Mouse (Mus musculus) myocyte (in vitro differentiated cells): Measurements from ENCODE around the gene 4931428L18Rik. TPM values are rescaled to one million over a fixed set of nuclear protein-coding genes. Genes with fewer than 3 reads are reported as not detected.

Source experiments
- H3K27me3 ChIP-seq: one replicate; pipeline ENCODE4 v1.6.1; 2011; ENCODE audit not compliant: control insufficient read depth, insufficient read depth, insufficient read length
- H3K36me3 ChIP-seq: one replicate; pipeline ENCODE4 v1.6.1; 2011; ENCODE audit not compliant: control insufficient read depth, insufficient read depth
- H3K4me2 ChIP-seq: one replicate; pipeline ENCODE4 v1.6.1; 2011; ENCODE audit warnings: low read depth, control low read depth
- H3K4me3 ChIP-seq: one replicate; pipeline ENCODE4 v1.5.1; 2011; ENCODE audit warnings: mild to moderate bottlenecking, control low read depth, moderate library complexity
- H3K79me2 ChIP-seq: one replicate; pipeline ENCODE4 v1.6.1; 2011; ENCODE audit not compliant: control insufficient read depth, insufficient read depth
- H3ac ChIP-seq: one replicate; pipeline ENCODE4 v1.6.1; 2011; ENCODE audit not compliant: control insufficient read depth, insufficient read length
- CEBPB ChIP-seq: IDR thresholded peaks from 2 replicates; pipeline ENCODE4 v1.6.1; 2011; ENCODE audit warnings: mild to moderate bottlenecking, moderate library complexity; ENCODE audit not compliant: poor library complexity, insufficient read depth, severe bottlenecking
- E2F4 ChIP-seq: IDR thresholded peaks from one replicate; pipeline ENCODE4 v1.6.1; 2011; ENCODE audit warnings: mild to moderate bottlenecking, control low read depth, moderate library complexity; ENCODE audit not compliant: insufficient read depth
- MAX ChIP-seq: IDR thresholded peaks from one replicate; pipeline ENCODE4 v1.6.1; 2011; ENCODE audit warnings: low read depth, mild to moderate bottlenecking, control low read depth
- MYOD1 ChIP-seq, 3 experiments: IDR thresholded peaks; one replicate each; pipeline ENCODE4 v1.6.1; 2011; ENCODE audit warnings: control low read depth in 2 of 3, low read depth in 2 of 3, mild to moderate bottlenecking in 2 of 3, moderate library complexity in 1 of 3; ENCODE audit not compliant: insufficient read length in 2 of 3, control insufficient read depth in 1 of 3
- MYOG ChIP-seq, 3 experiments: IDR thresholded peaks; one replicate each; pipeline ENCODE4 v1.6.1; 2011; ENCODE audit warnings: control low read depth in 2 of 3, low read depth in 2 of 3, mild to moderate bottlenecking in 2 of 3; ENCODE audit not compliant: insufficient read length in 2 of 3, control insufficient read depth in 1 of 3, insufficient read depth in 1 of 3
- POLR2A ChIP-seq: IDR thresholded peaks from one replicate; pipeline ENCODE4 v1.6.1; 2011; ENCODE audit warnings: low read depth, mild to moderate bottlenecking, control low read depth, moderate library complexity; ENCODE audit not compliant: insufficient read length
- POLR2AphosphoS2 ChIP-seq: IDR thresholded peaks from one replicate; pipeline ENCODE4 v1.6.1; 2011; ENCODE audit warnings: low read depth, control low read depth; ENCODE audit not compliant: insufficient read length
- REST ChIP-seq: IDR thresholded peaks from one replicate; pipeline ENCODE4 v1.6.1; 2011; ENCODE audit warnings: mild to moderate bottlenecking, control low read depth, moderate library complexity; ENCODE audit not compliant: insufficient read depth, insufficient read length
- SRF ChIP-seq: IDR thresholded peaks from one replicate; pipeline ENCODE4 v1.6.1; 2011; ENCODE audit warnings: low read depth; ENCODE audit not compliant: control insufficient read depth, insufficient read length
- TCF12 ChIP-seq: IDR thresholded peaks from one replicate; pipeline ENCODE4 v1.6.1; 2011; ENCODE audit warnings: mild to moderate bottlenecking, control low read depth; ENCODE audit not compliant: poor library complexity, insufficient read depth, severe bottlenecking
- TCF3 ChIP-seq: IDR thresholded peaks from one replicate; pipeline ENCODE4 v1.6.1; 2011; ENCODE audit warnings: low read depth, control low read depth; ENCODE audit not compliant: insufficient read length
- USF1 ChIP-seq: IDR thresholded peaks from one replicate; pipeline ENCODE4 v1.6.1; 2011; ENCODE audit warnings: low read depth, mild to moderate bottlenecking, control low read depth, moderate library complexity
- polyA plus RNA-seq: library from polyadenylated mRNA; unstranded; fragments of >200 nt; fragmentation: generic; extraction: Trizol; gene quantifications from one replicate; pipeline ENCODE4 v1.2.1, GENCODE M21; 2012; ENCODE audit warnings: missing spikeins

4931428L18Rik gene
- polyA plus RNA-seq, 1 experiment: 0.16 TPM

- Histone ChIP-seq H3K4me3 (no peak overlapping the region), H3K36me3 (no peaks in the 10 kb centered on the region), H3K4me2 (no peak overlapping the region), H3ac (no peak overlapping the region), H3K79me2 (no peaks in the 10 kb centered on the region), H3K27me3 (no peaks in the 10 kb centered on the region)
- TF ChIP-seq REST (no peak), MAX (no peak), E2F4 (no peak), MYOD1 (IDR thresholded peaks at IDR 0.05; ENCODE audit: control insufficient read depth in 1 of 3, insufficient read length in 2 of 3, low read depth in 2 of 3) (no peak), POLR2AphosphoS2 (no peak), TCF12 (no peak), USF1 (no peak), SRF (no peak), CEBPB (no peak), MYOG (IDR thresholded peaks at IDR 0.05; ENCODE audit: control insufficient read depth in 1 of 3, insufficient read depth in 1 of 3, insufficient read length in 2 of 3, low read depth in 2 of 3) (no peak), TCF3 (no peak), POLR2A (no peak)
Observed at GRCm38 (mm10) chr1:31094792-31095191, 127.7 kb downstream of the 4931428L18Rik start.

GRCm38 (mm10) chr1:31093939-31094338 lies 128.5 kb downstream of the 4931428L18Rik start:
- Histone ChIP-seq H3K4me3 (no peak overlapping the region), H3ac (no peak overlapping the region), H3K79me2 (no peaks in the 10 kb centered on the region), H3K36me3 (no peaks in the 10 kb centered on the region), H3K4me2 (no peak overlapping the region), H3K27me3 (no peaks in the 10 kb centered on the region)
- TF ChIP-seq MYOG (IDR thresholded peaks at IDR 0.05; ENCODE audit: control insufficient read depth in 1 of 3, insufficient read depth in 1 of 3, insufficient read length in 2 of 3, low read depth in 2 of 3) (no peak), CEBPB (peak; percentile 88)

- no peak overlapping the region for H3K4me2 ChIP-seq
- H3K27me3 ChIP-seq: no peaks in the 10 kb centered on the region
- TF ChIP-seq TCF12 (no peak), POLR2A (no peak), POLR2AphosphoS2 (no peak), SRF (no peak), MYOG (IDR thresholded peaks at IDR 0.05; ENCODE audit: control insufficient read depth in 1 of 3, insufficient read depth in 1 of 3, insufficient read length in 2 of 3, low read depth in 2 of 3) (no peak), TCF3 (no peak), REST (no peak), E2F4 (no peak), MAX (no peak), CEBPB (no peak), MYOD1 (IDR thresholded peaks at IDR 0.05; ENCODE audit: control insufficient read depth in 1 of 3, insufficient read length in 2 of 3, low read depth in 2 of 3) (no peak), USF1 (no peak)
- H3ac ChIP-seq: no peak overlapping the region
- no peak overlapping the region for H3K4me3 ChIP-seq
- H3K36me3 ChIP-seq: no peaks in the 10 kb centered on the region
- H3K79me2 ChIP-seq: no peaks in the 10 kb centered on the region
Observed at GRCm38 (mm10) chr1:31088686-31089085, 133.8 kb downstream of the 4931428L18Rik start.

GRCm38 (mm10) chr1:31072523-31073370 lies 149.7 kb downstream of the 4931428L18Rik start:
- Histone ChIP-seq H3K36me3 (no peaks in the 10 kb centered on the region), H3K4me3 (no peak overlapping the region), H3K79me2 (no peaks in the 10 kb centered on the region), H3ac (no peak overlapping the region), H3K27me3 (no peaks in the 10 kb centered on the region), H3K4me2 (no peak overlapping the region)
- TF ChIP-seq POLR2AphosphoS2 (no peak), TCF12 (no peak), MYOD1 (IDR thresholded peaks at IDR 0.05; ENCODE audit: control insufficient read depth in 1 of 3, insufficient read length in 2 of 3, low read depth in 2 of 3) (no peak), POLR2A (no peak), MYOG (IDR thresholded peaks at IDR 0.05; ENCODE audit: control insufficient read depth in 1 of 3, insufficient read depth in 1 of 3, insufficient read length in 2 of 3, low read depth in 2 of 3) (no peak), REST (no peak), CEBPB (no peak), SRF (no peak), TCF3 (no peak), USF1 (no peak), MAX (no peak), E2F4 (no peak)
